Mouse (Mus musculus): ENCODE results near the gene Gm19402.

GRCm38 (mm10) chr10:77687021-77687420, 3.5 kb downstream of the Gm19402 start:
- no peak for TF ChIP-seq CTCF (IDR thresholded peaks at IDR 0.05 in 2 of 3, conservative IDR thresholded peaks at IDR 0.05 in 1 of 3; ENCODE audit: control insufficient read depth in 1 of 3, insufficient read depth in 1 of 3, low read depth in 2 of 3, low read length in 3 of 3, poor library complexity in 1 of 3, severe bottlenecking in 1 of 3)
- TF ChIP-seq MAFK (IDR thresholded peaks at IDR 0.05; ENCODE audit: borderline replicate concordance, low read depth, low read length), result no peak
- TF ChIP-seq ZNF384 (IDR thresholded peaks at IDR 0.05; ENCODE audit: low read depth, low read length), result no peak
- TF ChIP-seq NRF1 (IDR thresholded peaks at IDR 0.05; ENCODE audit: insufficient read depth, low read depth, low read length, poor library complexity, severe bottlenecking), result no peak
- TF ChIP-seq MEF2A (IDR thresholded peaks at IDR 0.05; ENCODE audit: extremely low read depth, insufficient replicate concordance, low read depth, low read length, poor library complexity, severe bottlenecking), result no peak

All from MEL (cell line).